Mouse (Mus musculus) yolk sac, embryonic 10.5 days (tissue): ENCODE data around the gene Olfr450.

Experiments
- DNase-seq: peaks from one replicate; pipeline ENCODE4 v3.0.0-alpha.2; 2017; ENCODE audit warnings: low spot score

The Olfr450 gene

GRCm38 (mm10) chr6:42811639-42812038, at the start of gene Olfr450:
Gene Olfr450 (plus strand): TSS chr6:42811939.
- DNase-seq: no peak

DNA sequence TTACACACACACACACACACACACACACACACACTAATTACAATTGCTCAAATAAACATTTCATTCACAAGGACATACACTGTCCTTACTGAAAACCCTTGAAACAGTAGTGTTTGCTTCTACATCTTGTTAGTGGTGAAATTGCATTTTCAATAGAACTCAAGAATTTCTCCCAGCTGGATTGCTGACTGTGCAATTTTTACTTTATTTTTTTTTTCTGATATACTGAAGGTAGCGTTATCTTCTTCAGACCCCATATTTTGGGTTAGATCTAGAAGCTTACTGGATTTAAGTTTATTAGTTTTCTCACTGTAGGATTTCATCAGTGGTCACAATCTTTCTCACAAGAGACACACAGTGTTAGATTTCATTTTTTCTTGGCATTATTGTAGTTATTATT, 34.7 kb upstream of the Olfr450 start:
- DNase-seq: no peak

DNA sequence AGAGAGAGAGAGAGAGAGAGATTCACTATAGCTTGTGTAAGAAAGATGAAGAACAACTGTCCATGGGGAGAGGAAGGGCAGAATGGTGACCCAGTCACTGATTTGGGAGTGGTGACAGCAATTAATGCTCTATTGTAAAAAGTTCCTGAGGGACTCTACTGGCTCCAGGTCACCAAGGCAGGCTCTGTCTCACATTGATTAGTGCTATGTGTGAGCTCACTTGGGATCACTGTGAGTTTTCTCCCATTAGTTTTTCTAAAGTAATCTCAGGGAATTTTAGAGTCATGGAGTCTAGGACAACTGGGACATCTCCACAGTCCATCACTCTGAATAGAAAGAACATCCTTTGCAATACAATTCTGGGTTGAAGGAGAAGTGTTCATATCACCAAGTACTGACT, 26.9 kb upstream of the Olfr450 start, which contains the start of gene Olfr452:
TSS of gene Olfr452 (plus strand) at position 301 of the 400 bp plus-strand sequence.
- DNase-seq: no peak

GRCm38 (mm10) chr6:42790247-42790948, 21.3 kb upstream of the Olfr450 start:
- DNase-seq: no peak

DNA sequence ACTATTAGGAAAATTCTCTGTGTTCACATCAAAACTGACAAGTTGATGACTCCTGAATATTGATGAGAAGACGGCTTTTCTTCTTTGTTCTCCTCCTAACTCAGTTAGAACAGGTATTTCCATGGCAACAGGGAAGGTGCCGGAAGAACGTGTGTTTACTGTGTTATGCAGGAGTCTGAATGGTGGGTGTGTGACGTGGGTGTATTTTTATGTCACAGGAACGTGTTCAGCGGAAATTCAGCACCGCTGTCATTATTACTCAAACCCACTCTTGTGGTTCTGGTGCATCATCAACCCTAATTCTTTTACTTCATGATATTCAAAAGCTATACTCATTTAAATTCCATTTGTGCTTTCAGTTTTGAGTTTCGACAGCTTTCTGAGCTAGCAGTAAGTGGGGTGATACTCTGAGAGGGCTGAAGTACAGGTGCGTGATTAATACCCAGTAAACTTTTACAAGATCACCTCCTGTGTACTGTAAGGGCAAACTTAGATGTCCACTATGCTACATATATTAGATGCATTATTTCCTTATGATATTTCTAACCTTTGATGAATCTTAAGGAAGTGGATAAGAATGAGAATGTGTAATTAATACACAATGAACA, 20.7 kb upstream of the Olfr450 start:
- no peak for DNase-seq

DNA sequence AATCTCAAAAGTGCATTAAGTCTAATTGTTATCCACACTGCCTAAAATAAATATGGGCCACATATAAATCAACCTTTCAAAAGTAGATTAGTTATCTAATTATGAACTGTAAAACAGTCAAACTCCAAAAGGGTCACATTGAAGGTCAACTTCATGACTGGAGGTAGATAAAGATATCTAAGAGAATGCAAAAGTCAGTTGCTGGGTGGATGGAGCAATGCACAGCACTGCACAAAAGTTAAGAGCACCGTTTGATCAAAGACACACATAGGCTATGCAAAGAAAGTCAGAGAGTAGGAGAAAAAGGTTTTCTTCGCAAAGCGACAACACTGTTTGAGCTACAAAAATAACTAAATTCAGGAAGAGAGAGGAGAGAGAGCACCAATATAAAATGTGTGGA, 16.8 kb upstream of the Olfr450 start:
- DNase-seq: no peak

DNA sequence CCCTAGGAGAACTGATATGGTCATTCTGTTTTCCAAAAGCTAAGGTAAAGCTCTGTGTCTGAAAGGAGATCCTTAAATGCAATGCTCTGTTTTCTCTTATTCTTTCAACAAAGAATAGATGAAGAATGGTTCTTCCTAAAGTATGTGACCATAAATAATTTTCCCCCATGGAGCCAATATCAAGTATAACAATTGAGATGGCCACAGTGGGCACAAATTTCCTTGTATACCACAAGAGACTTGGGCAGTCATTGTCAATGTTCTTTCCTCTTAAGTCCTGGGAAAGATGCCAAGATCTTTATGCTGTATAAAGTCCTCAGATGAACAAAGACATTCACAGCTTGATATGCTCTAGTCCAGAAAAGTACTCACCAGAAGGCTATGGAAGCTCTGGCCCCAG, 22.3 kb downstream of the Olfr450 start, which contains the start of gene Olfr449:
TSS of gene Olfr449 (plus strand) at position 301 of the 400 bp plus-strand sequence.
- DNase-seq: no peak

DNA sequence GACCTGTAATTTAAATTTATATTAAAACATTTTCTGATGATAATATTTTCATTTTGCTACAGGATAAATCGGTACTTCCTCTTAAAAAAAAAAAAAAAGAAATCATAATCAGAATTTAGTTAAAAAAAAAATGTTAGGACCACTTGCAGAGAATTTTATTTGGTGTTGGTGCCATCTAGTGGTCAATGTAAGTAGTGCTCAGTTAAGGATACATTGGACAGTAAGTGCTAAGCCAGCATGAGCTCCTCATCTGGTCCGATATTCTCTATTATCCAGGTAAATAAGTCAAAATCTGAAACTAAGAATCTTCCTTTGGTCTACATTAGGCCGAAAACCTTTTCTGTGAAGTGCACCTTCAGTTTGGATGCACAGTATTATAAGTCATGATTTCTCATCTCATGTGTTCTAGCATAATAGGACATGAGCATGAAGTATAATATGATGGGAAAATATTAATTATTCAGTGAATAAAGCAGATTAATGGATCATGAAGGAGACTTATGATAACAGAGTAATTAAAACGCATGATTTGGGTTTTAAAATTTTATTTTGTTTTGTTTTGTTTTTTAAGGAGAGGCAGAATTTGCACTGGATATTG, 48.6 kb downstream of the Olfr450 start:
- DNase-seq: peak; percentile 4
